Mouse (Mus musculus) embryonic facial prominence, embryonic 14.5 days (tissue): ENCODE results near the gene Dvl1. TPM values are rescaled to one million over a fixed set of nuclear protein-coding genes. Genes with fewer than 3 reads are reported as not detected.
A peak's percentile ranks its signal among the peaks of the same experiment; 100 is the strongest.

Source experiments
- ATAC-seq: fragments of 200-750 bp; cut with Nextera tagmentation; 2 replicates; pipeline ENCODE4 v1.8.0; 2017; ENCODE audit warnings: low read depth, moderate number of reproducible peaks, moderate TSS enrichment
- DNase-seq: peaks from one replicate; pipeline ENCODE4 v3.0.0-alpha.2; 2015; ENCODE audit warnings: low spot score
- H3K27ac ChIP-seq: fragments of 300-500 bp; sonication (generic); replicated peaks from 2 replicates; pipeline ENCODE4 v1.5.1; 2014; ENCODE audit warnings: low read depth, mild to moderate bottlenecking, low read length, moderate library complexity
- H3K27me3 ChIP-seq: fragments of 300-500 bp; sonication (generic); replicated peaks from 2 replicates; pipeline ENCODE4 v1.6.1; 2014; ENCODE audit warnings: low read length; ENCODE audit not compliant: control insufficient read depth, insufficient read depth
- H3K36me3 ChIP-seq: fragments of 300-500 bp; sonication (generic); 2 replicates; pipeline ENCODE4 v1.6.1; 2014; ENCODE audit warnings: low read length, mixed read lengths; ENCODE audit not compliant: control insufficient read depth, insufficient read depth
- H3K4me1 ChIP-seq: fragments of 300-500 bp; sonication (generic); 2 replicates; pipeline ENCODE4 v1.6.1; 2014; ENCODE audit warnings: antibody characterized with exemption, low read length; ENCODE audit not compliant: control insufficient read depth, insufficient read depth
- H3K4me2 ChIP-seq: fragments of 300-500 bp; sonication (generic); 2 replicates; pipeline ENCODE4 v1.6.1; 2014; ENCODE audit warnings: low read depth, mild to moderate bottlenecking, low read length, moderate library complexity, mixed read lengths
- H3K4me3 ChIP-seq: fragments of 300-500 bp; sonication (generic); 2 replicates; pipeline ENCODE4 v1.5.1; 2014; ENCODE audit warnings: low read depth, mild to moderate bottlenecking, low read length
- H3K9ac ChIP-seq: fragments of 300-500 bp; sonication (generic); 2 replicates; pipeline ENCODE4 v1.6.1; 2014; ENCODE audit warnings: low read depth, mild to moderate bottlenecking, low read length, moderate library complexity, mixed read lengths
- H3K9me3 ChIP-seq: fragments of 300-500 bp; sonication (generic); 2 replicates; pipeline ENCODE4 v1.6.1; 2016; ENCODE audit warnings: low read length; ENCODE audit not compliant: control insufficient read depth
- WGBS: fragments of 180-500 bp; shearing (Covaris S2); extraction: QIAGEN DNeasy Blood & Tissue Kit; methylation state at CpG from one replicate; pipeline ENCODE4 v1.1.7; 2014; 5-methylcytosine and 5-hydroxymethylcytosine counted together
- polyA plus RNA-seq: library from polyadenylated mRNA; unstranded; fragments of >200 nt; fragmentation: Nextera tagmentation; extraction: Ambion mirVana; gene quantifications from 2 replicates; pipeline ENCODE4 v1.2.1, GENCODE M21; 2014

The Dvl1 gene
- polyA plus RNA-seq, 1 experiment from 2014 or later: 12.0 TPM

DNA sequence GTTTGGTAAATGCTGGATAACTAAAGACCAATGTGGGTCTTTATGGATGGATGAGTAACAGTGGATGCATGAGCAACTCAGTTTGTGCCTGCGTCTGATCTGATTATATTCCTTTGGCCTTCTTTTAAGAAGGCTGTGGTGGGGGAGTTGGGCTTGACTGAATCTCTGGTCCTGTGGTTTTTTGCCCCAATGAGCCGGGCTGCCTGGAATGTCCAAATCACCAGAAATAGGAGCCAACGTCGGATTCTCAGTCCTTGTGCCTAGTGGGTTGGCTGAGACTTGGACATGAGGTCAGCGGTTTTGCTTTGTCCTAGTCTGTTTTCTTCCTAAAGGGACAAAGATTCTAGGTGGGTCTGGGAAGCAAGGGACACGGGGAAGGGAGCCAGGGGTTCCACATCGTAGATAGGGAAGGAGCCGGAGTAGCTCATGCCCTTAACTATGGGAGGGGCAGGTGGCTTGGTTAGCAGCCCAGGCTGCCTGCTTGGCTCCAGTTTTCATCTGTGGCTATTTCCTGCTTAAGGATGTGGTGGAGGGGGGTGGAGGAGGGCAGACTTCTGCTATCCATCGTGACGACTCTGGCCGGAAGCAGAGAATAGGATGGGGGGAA is 9.7 kb upstream of the Dvl1 start:
- WGBS: 75% methylated on average over 11 of the region's 11 CpGs
- no peaks in the 10 kb centered on the region for H3K9me3 ChIP-seq
- H3K9ac ChIP-seq: 0 out of 2 replicates have a peak overlapping the region, but pooled peaks have one; percentile 25
- peaks cover 16% of the 10 kb centered on the region for H3K36me3 ChIP-seq
- H3K4me2 ChIP-seq: peak overlapping the region; percentile 18; the same call in 1 of the 2 replicates
- H3K27me3 ChIP-seq: no peaks in the 10 kb centered on the region
- H3K4me1 ChIP-seq: peaks cover 39% of the 10 kb centered on the region
- H3K27ac ChIP-seq: peak overlapping the region; percentile 81
- DNase-seq (peak; percentile 56), ATAC-seq (no peak)
- H3K4me3 ChIP-seq: no peak overlapping the region

DNA sequence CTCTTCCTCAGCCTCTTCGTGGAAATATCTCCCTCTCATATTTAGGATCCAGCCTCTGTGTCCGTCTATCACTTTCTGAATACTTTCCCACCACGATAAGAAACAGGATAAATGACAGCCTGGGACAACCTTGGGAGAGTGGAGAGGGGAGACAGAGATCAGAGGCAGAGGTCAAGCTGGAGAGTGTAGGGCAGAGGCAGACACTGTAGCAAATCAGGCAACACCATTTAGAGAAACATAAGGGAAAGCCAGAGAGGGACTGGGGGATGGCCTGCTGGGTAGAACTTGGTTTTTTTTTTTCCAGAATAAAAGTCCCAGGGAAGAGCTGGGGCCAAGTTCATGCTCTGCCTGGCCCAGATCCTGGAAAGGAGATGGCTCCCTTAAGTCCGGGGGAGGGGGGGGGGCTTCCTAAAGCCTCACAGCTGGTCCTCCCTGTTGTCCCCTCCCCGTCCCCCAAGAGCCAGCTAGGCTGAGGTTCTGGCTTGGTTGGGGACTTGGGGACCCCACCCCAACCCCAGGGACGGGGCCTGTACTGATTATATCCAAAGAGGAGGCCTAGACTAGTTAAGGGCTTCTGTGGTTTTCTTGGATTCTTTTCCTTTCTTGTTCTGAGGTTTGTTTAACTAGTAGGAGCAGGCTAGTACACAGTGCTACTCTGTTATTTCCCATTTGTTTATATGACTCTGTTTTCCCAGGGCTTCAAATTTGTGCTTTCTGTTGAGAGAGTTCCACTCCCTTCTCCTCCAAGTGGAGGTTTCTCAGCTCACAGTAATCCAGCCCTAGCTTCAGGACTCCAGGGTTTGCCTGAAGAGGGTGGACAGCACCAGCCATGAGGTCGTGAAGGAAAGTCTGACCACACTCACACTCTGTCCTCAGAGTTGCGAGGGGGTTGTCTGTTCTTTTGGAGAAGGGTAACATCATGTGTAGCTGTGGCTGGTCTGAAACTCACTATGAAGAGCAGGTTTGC is 8.7 kb upstream of the Dvl1 start:
- peaks cover 9% of the 10 kb centered on the region; the same call in 1 of the 2 replicates for H3K36me3 ChIP-seq
- no peaks in the 10 kb centered on the region for H3K27me3 ChIP-seq
- H3K4me2 ChIP-seq: peak overlapping the region; percentile 94
- no peak overlapping the region for H3K4me3 ChIP-seq
- DNase-seq (peak; percentile 64), ATAC-seq (no peak)
- H3K4me1 ChIP-seq: peaks cover 36% of the 10 kb centered on the region
- H3K9me3 ChIP-seq: no peaks in the 10 kb centered on the region
- H3K27ac ChIP-seq: peak overlapping the region; percentile 81
- WGBS: 60% methylated on average over 8 of the region's 8 CpGs
- 0 out of 2 replicates have a peak overlapping the region, but pooled peaks have one; percentile 69 for H3K9ac ChIP-seq

DNA sequence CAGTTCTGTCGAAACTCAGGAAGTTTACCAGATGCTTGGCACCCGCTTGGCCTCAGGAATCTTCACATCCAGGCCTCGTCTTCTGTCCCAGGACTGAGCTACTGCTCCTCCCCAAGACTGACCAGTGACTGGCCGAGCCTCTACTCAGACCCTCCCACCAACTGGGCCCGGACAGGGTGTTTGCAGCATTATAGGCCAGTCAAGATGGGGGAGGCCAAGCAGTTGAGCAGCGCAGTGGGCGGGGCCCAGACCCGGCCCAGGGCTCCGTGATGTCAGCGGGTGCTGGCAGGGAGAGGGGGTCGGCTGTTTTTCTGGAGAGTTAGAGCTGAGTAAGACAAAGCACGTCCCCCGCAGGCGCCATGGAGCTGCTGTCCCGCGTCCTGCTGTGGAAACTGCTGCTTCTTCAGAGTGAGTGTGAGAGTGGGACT is 7.7 kb upstream of the Dvl1 start, which contains the start of gene Mxra8:
Gene Mxra8, plus strand, starts transcription at position 198 of the 428 bp plus-strand sequence.
- peak within 1 kb of the TSS; percentile 81 for H3K27ac ChIP-seq
- no peaks in the 10 kb centered on the region for H3K9me3 ChIP-seq
- peaks cover 14% of the 10 kb centered on the region; the same call in 1 of the 2 replicates for H3K36me3 ChIP-seq
- H3K4me1 ChIP-seq: peaks cover 30% of the 10 kb centered on the region
- no peaks in the 10 kb centered on the region for H3K27me3 ChIP-seq
- peak; percentile 92 for DNase-seq
- peak within 1 kb of the TSS; percentile 94 for H3K4me2 ChIP-seq
- peak within 1 kb of the TSS; percentile 69 for H3K9ac ChIP-seq
- WGBS: 6% methylated on average over 16 of the region's 16 CpGs
- ATAC-seq: peak; percentile 84
- peak within 1 kb of the TSS; percentile 52 for H3K4me3 ChIP-seq

DNA sequence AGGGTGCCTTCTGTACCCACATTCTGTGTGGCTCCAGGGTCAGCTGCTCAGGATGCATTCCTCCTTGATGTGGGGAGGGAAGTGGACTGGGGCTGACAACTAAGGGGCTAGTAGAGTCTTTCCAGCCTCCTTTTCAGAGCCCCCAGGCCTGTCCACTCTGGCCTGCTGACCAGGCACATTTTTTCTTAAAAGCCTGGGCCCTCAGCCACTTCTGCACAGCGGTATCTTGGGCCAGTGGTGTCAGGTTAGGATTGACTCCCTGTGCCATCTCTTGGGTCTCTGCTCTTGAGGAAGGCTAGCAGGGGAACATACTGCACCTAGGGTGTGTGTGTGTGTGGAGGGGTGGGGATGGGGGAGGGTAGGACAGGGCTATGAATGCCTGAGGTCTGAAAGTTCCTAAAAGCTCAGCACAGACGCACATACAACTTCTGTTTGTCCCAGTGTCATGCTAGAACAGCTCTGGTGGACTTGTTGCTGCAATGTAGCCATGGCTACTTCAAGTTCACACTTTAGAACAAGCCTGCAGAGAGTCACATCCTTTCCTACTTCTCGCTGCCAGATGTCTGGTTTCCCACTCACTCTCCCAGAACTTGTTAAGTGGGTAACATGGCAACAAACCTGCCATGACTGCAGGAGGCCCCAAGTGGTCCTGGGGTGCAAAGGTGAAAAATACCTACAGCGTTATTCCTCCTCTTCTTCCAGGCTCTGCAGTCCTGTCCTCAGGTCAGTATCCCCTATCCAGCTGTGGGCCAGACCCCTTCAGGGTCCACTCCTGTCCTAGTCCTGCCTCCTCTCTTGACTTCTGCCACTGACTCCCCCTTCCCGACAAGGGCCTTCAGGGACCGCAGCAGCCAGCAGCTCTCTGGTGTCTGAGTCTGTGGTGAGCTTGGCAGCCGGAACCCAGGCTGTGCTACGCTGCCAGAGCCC is 6.9 kb upstream of the Dvl1 start:
- DNase-seq (no peak), ATAC-seq (no peak)
- Histone ChIP-seq H3K36me3 (peaks cover 14% of the 10 kb centered on the region; the same call in 1 of the 2 replicates), H3K4me2 (peak overlapping the region; percentile 94), H3K9me3 (no peaks in the 10 kb centered on the region), H3K9ac (peak overlapping the region; percentile 69), H3K4me1 (peaks cover 30% of the 10 kb centered on the region), H3K27ac (peak overlapping the region; percentile 81), H3K4me3 (peak overlapping the region; percentile 52), H3K27me3 (no peaks in the 10 kb centered on the region)
- WGBS: 4% methylated on average over 7 of the region's 8 CpGs

DNA sequence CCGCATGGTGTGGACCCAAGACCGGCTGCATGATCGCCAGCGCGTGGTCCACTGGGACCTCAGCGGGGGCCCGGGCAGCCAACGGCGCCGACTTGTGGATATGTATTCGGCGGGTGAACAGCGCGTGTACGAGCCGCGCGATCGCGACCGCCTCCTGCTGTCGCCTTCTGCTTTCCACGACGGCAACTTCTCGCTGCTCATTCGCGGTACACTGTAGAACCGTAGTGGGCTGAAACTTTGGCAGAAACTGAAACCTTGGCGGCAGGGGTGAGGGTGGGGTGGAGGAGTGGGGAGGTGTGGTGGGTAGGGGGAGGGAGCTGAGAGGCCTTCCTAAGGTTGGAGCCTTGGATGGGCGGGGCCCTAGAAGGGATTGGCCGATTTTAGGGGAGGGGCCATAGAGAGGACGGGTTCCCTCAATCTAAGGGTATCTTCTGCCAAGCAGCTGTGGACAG is 6.2 kb upstream of the Dvl1 start:
- peak overlapping the region; percentile 52 for H3K4me3 ChIP-seq
- H3K9me3 ChIP-seq: no peaks in the 10 kb centered on the region
- peaks cover 30% of the 10 kb centered on the region for H3K4me1 ChIP-seq
- peak; percentile 58 for ATAC-seq
- H3K27ac ChIP-seq: peak overlapping the region; percentile 81
- DNase-seq: peak; percentile 89
- H3K36me3 ChIP-seq: peaks cover 14% of the 10 kb centered on the region; the same call in 1 of the 2 replicates
- H3K9ac ChIP-seq: peak overlapping the region; percentile 69
- H3K4me2 ChIP-seq: peak overlapping the region; percentile 94
- under 1% methylated on average over 31 of the region's 32 CpGs for WGBS
- no peaks in the 10 kb centered on the region for H3K27me3 ChIP-seq

DNA sequence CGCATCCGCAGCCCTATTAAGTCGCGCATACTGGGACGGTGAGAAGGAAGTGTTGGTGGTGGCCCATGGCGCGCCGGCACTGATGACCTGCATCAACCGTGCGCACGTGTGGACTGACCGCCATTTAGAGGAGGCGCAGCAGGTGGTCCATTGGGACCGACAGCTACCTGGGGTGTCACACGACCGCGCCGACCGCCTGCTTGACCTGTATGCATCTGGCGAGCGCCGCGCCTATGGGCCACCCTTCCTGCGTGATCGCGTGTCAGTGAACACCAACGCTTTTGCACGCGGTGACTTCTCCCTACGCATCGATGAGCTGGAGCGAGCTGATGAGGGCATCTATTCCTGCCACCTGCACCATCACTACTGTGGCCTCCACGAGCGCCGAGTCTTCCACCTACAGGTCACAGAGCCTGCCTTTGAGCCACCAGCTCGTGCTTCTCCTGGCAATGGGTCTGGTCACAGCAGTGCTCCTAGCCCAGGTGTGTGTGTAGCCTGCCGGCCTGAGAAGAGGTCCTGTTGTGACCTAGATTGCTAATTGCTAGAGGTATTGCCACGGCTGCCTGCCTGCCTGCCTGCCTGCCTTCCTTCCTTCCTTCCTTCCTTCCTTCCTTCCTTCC is 5.4 kb upstream of the Dvl1 start:
- Histone ChIP-seq H3K27ac (no peak overlapping the region), H3K36me3 (peaks cover 14% of the 10 kb centered on the region; the same call in 1 of the 2 replicates), H3K4me2 (peak overlapping the region; percentile 94), H3K4me1 (peaks cover 34% of the 10 kb centered on the region), H3K9me3 (no peaks in the 10 kb centered on the region), H3K9ac (no peak overlapping the region), H3K4me3 (peak overlapping the region; percentile 52), H3K27me3 (no peaks in the 10 kb centered on the region)
- ATAC-seq (no peak), DNase-seq (no peak)
- 42% methylated on average over 38 of the region's 38 CpGs for WGBS

DNA sequence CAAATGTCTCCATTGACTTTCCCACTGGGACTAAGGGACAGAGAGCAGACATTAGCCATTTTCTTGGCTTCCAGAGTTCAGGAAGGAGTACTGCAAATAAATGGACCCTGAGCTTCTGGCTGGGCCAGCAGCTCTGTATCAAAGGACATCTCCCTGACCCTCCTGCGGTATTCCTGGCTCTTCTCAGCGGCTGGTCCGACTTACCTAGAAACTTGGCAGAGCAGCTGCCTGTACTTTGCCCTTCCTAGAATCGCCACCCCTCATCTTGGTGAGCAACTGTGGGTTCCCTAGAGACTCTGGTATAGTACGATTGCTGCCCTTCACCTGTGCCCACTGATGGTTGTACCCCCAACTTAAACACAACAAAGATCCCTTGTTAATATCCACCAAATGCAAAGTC is 4.0 kb upstream of the Dvl1 start:
- 89% methylated on average over 5 of the region's 5 CpGs for whole genome bisulfite sequencing
- peaks cover 14% of the 10 kb centered on the region; the same call in 1 of the 2 replicates for H3K36me3 ChIP-seq

More for the DNA sequence above, 4.0 kb upstream of the Dvl1 start:
- no peaks in the 10 kb centered on the region for H3K9me3 ChIP-seq
- no peak overlapping the region for H3K27ac ChIP-seq
- DNase-seq (no peak), ATAC-seq (no peak)
- H3K4me1 ChIP-seq: peaks cover 31% of the 10 kb centered on the region
- no peak overlapping the region for H3K9ac ChIP-seq
- H3K4me2 ChIP-seq: no peak overlapping the region
- no peaks in the 10 kb centered on the region for H3K27me3 ChIP-seq
- H3K4me3 ChIP-seq: no peak overlapping the region
